In the genomic region with DNA sequence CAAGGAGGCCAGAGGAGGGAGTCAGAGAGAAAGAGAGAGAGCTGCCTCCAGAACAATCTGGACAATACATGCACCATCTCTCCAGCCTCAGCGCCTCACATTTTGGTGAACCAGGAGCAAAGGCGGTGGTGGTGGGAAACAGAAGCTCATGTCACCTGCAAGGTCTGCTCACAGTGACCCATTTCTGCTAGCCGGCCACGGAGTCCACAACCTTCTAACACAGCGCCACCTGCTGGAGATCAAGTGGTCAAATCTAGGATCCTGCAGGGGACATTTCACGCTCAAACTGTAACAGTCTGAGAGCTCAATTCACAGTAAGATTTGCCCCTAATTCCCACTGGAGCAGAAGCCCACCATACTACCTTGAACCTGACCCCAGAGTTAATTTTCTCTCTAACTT, we compare ENCODE assay signal across 25 mouse cellular contexts.
DNase-seq lines count a peak whose midpoint lies in the region; ATAC-seq and TF ChIP-seq lines count a peak whose summit lies in the region.
"Had no signal": no experiment of that assay in that cellular context is flagged by ENCODE, and none has a peak within 500 bp of the region (broad histone marks: within the 10 kb centered on the region; RNA-seq: fewer than 3 reads in every experiment).

No protein-coding gene starts in this region.

- in situ Hi-C loops in ES-E14 (cut with MboI; ENCODE audit: low sequenced_read_pairs in 2 of 2, unreplicated experiment in 2 of 2) = no loop called here

- no peaks in the 10 kb centered on the region for H3K27me3 ChIP-seq in intestine, postnatal 0 days (replicated peaks; ENCODE audit: control insufficient read depth, insufficient read depth, low read length)
- H3K27me3 ChIP-seq in intestine, embryonic 16.5 days (replicated peaks; ENCODE audit: control insufficient read depth, insufficient read depth, low read length) = no peaks in the 10 kb centered on the region
- H3K27me3 ChIP-seq in testis, adult 2 months (ENCODE audit: control insufficient read depth, insufficient read depth, low read length) = no peaks in the 10 kb centered on the region
- H3K27me3 ChIP-seq in splenic B cell, adult 2 months (ENCODE audit: control insufficient read depth, insufficient read depth, low read length, poor library complexity, severe bottlenecking) = no peaks in the 10 kb centered on the region
- H3K27me3 ChIP-seq: forebrain, embryonic 15.5 days; hindbrain, embryonic 12.5 days; limb, embryonic 15.5 days; midbrain, embryonic 12.5 days had no signal

- no peak for TF ChIP-seq POLR2A in testis, adult 2 months (IDR thresholded peaks at IDR 0.05; ENCODE audit: control insufficient read depth, low read depth, low read length)

- H3K4me2 ChIP-seq in intestine, postnatal 0 days (replicated peaks; ENCODE audit: low read depth) = no peak overlapping the region
- no peak overlapping the region for H3K4me2 ChIP-seq in intestine, embryonic 16.5 days (ENCODE audit: low read depth, low read length)
- H3K4me2 ChIP-seq: forebrain, embryonic 15.5 days; hindbrain, embryonic 12.5 days; limb, embryonic 15.5 days; midbrain, embryonic 12.5 days had no signal

- no peak overlapping the region for H3K4me3 ChIP-seq in intestine, postnatal 0 days (ENCODE audit: low read depth, low read length)
- no peak overlapping the region for H3K4me3 ChIP-seq in intestine, embryonic 16.5 days (ENCODE audit: low read length)
- H3K4me3 ChIP-seq in testis, adult 2 months (ENCODE audit: control insufficient read depth, low read depth, low read length) = no peak overlapping the region
- no peak overlapping the region for H3K4me3 ChIP-seq in ES-E14 (ENCODE audit: insufficient read depth in 1 of 2, low read depth in 1 of 2, low read length in 2 of 2, poor library complexity in 1 of 2, severe bottlenecking in 1 of 2)
- H3K4me3 ChIP-seq: embryonic facial prominence, embryonic 10.5 days; forebrain, embryonic 15.5 days; hindbrain, embryonic 12.5 days; left cerebral cortex, adult 2 months; limb, embryonic 15.5 days; midbrain, embryonic 12.5 days had no signal

- no peak for DNase-seq in testis, postnatal 14 days (ENCODE audit: low spot score)
- peak; percentile 25 for DNase-seq in ES-E14 (ENCODE audit: low read depth, low spot score)
- peak; percentile 2 for DNase-seq in splenic B cell, adult 2 months (ENCODE audit: low read depth, low spot score)
- DNase-seq: cerebellum, adult 11-12 months; cerebellum, postnatal 10 days; gastrocnemius, postnatal 14 days; heart, adult 18-20 months; kidney, postnatal 4 days; layer of hippocampus, adult 9-11 months; left cerebral cortex, postnatal 4 days; lung, adult 18-20 months; lung, postnatal 10 days; right cerebral cortex, postnatal 14 days; spleen, adult 18-20 months; thymus, postnatal 36 days had no signal

- no peak overlapping the region for H3K9ac ChIP-seq in intestine, postnatal 0 days (ENCODE audit: low read depth, low read length)
- H3K9ac ChIP-seq in intestine, embryonic 16.5 days (ENCODE audit: low read depth, low read length) = no peak overlapping the region
- H3K9ac ChIP-seq in ES-E14 (ENCODE audit: insufficient read depth, low read depth, low read length, poor library complexity, severe bottlenecking) = no peak overlapping the region
- H3K9ac ChIP-seq: forebrain, embryonic 15.5 days; hindbrain, embryonic 12.5 days; limb, embryonic 15.5 days; midbrain, embryonic 12.5 days had no signal

- WGBS in intestine, postnatal 0 days = 85% methylated on average over 6 of the region's 6 CpGs
- 90% methylated on average over 6 of the region's 6 CpGs for WGBS in intestine, embryonic 16.5 days

- no peak for ATAC-seq in intestine, postnatal 0 days
- no peak for ATAC-seq in intestine, embryonic 16.5 days
- ATAC-seq in granulocyte monocyte progenitor cell, adult 5-6 weeks (replicated peaks; ENCODE audit: poor library complexity, severe bottlenecking) = no peak
- ATAC-seq: forebrain, embryonic 15.5 days had no signal

- no peaks in the 10 kb centered on the region for H3K4me1 ChIP-seq in intestine, postnatal 0 days (replicated peaks; ENCODE audit: control insufficient read depth, insufficient read depth, low read length)
- no peaks in the 10 kb centered on the region for H3K4me1 ChIP-seq in intestine, embryonic 16.5 days (ENCODE audit: control insufficient read depth, insufficient read depth, low read length)
- no peaks in the 10 kb centered on the region for H3K4me1 ChIP-seq in testis, adult 2 months (ENCODE audit: control insufficient read depth, insufficient read depth, low read length)
- no peaks in the 10 kb centered on the region for H3K4me1 ChIP-seq in ES-E14 (ENCODE audit: control insufficient read depth in 2 of 2, insufficient read depth in 2 of 2, low read length in 2 of 2, poor library complexity in 1 of 2)
- H3K4me1 ChIP-seq: forebrain, embryonic 15.5 days; hindbrain, embryonic 12.5 days; limb, embryonic 15.5 days; midbrain, embryonic 12.5 days had no signal

- no peak overlapping the region for H3K27ac ChIP-seq in intestine, postnatal 0 days (ENCODE audit: low read depth, low read length)
- H3K27ac ChIP-seq in intestine, embryonic 16.5 days (ENCODE audit: low read length) = no peak overlapping the region
- H3K27ac ChIP-seq in testis, adult 2 months (ENCODE audit: control insufficient read depth, insufficient read depth, low read depth, low read length) = no peak overlapping the region
- no peak overlapping the region for H3K27ac ChIP-seq in ES-E14 (ENCODE audit: insufficient read depth, low read depth, low read length, poor library complexity, severe bottlenecking)
- H3K27ac ChIP-seq: embryonic facial prominence, embryonic 10.5 days; forebrain, embryonic 15.5 days; hindbrain, embryonic 12.5 days; left cerebral cortex, adult 2 months; limb, embryonic 15.5 days; midbrain, embryonic 12.5 days had no signal

- no peaks in the 10 kb centered on the region for H3K36me3 ChIP-seq in intestine, postnatal 0 days (ENCODE audit: control insufficient read depth, insufficient read depth)
- H3K36me3 ChIP-seq in intestine, embryonic 16.5 days (ENCODE audit: control insufficient read depth, insufficient read depth, low read length) = no peaks in the 10 kb centered on the region
- no peaks in the 10 kb centered on the region for H3K36me3 ChIP-seq in testis, adult 2 months (ENCODE audit: control insufficient read depth, insufficient read depth, low read length)
- H3K36me3 ChIP-seq in ES-E14 (ENCODE audit: control insufficient read depth, insufficient read depth, low read length, poor library complexity, severe bottlenecking) = no peaks in the 10 kb centered on the region
- no peaks in the 10 kb centered on the region for H3K36me3 ChIP-seq in splenic B cell, adult 2 months (ENCODE audit: control insufficient read depth, insufficient read depth, low read length, poor library complexity, severe bottlenecking)
- H3K36me3 ChIP-seq: embryonic facial prominence, embryonic 10.5 days; forebrain, embryonic 15.5 days; hindbrain, embryonic 12.5 days; limb, embryonic 15.5 days; midbrain, embryonic 12.5 days had no signal

- TF ChIP-seq CTCF in intestine, postnatal 0 days (IDR thresholded peaks at IDR 0.05; ENCODE audit: low read depth) = 0 out of 2 replicates have a peak, but pooled peaks have one; percentile 18
- TF ChIP-seq CTCF in testis, adult 2 months (IDR thresholded peaks at IDR 0.05; ENCODE audit: control insufficient read depth, insufficient read depth, insufficient replicate concordance, low read depth, low read length) = peak; percentile 55; the same call in 1 of the 2 replicates

- no peaks in the 10 kb centered on the region for H3K9me3 ChIP-seq in intestine, postnatal 0 days (ENCODE audit: control insufficient read depth)
- H3K9me3 ChIP-seq in intestine, embryonic 16.5 days (ENCODE audit: control insufficient read depth, low read length) = no peaks in the 10 kb centered on the region
- H3K9me3 ChIP-seq in ES-E14 (ENCODE audit: control insufficient read depth, insufficient read depth, low read depth, low read length) = no peaks in the 10 kb centered on the region
- H3K9me3 ChIP-seq: embryonic facial prominence, embryonic 10.5 days; forebrain, embryonic 15.5 days; hindbrain, embryonic 12.5 days; limb, embryonic 15.5 days had no signal

TF ChIP-seq in ES-E14, 5 proteins besides CTCF, POLR2A, EP300 and RAD21:
- TF ChIP-seq MAFK (IDR thresholded peaks at IDR 0.05; ENCODE audit: insufficient read depth, low read depth, low read length) (no peak), HCFC1 (IDR thresholded peaks at IDR 0.05; ENCODE audit: borderline replicate concordance, insufficient read depth, low read length) (no peak), ZNF384 (IDR thresholded peaks at IDR 0.05; ENCODE audit: low read depth, low read length) (no peak)
